Mouse (Mus musculus) c-Kit-negative CD71-positive TER-119-positive erythroid progenitor cells, embryonic 14.5 days (primary cell): ENCODE data around the gene Gm11733.
"Not testable (repeated sequence)": the region's sequence is repeated elsewhere in the genome, so short reads cannot be mapped to it uniquely, and the experiment has no call there.

ENCODE experiments used
- DNase-seq: peaks from one replicate; pipeline ENCODE4 v3.0.0-alpha.2; 2013; ENCODE audit warnings: low read depth, low spot score

The Gm11733 gene

DNA sequence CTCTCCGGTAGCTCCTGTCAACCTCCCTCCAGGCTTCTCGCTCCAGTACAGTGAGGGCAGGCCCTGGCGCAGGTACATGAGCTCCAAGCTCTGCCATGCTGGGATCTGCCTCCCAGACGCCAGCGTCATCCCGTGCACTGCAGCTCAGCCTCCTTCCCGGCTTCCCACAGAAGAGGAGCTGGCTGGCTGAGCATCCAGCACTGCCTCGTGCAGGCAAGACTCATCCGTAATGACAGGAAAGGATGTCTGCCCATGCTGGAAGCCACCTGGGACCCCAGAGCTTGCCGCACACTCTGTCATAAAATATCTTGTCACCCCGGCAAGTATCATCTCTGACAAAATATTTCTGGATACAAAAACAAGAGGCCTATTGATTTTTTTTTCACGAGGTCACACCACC lies at the start of gene Gm11733:
Gene Gm11733 (plus strand): TSS at position 171 of the 400 bp plus-strand sequence.
- DNase-seq: no peak

DNA sequence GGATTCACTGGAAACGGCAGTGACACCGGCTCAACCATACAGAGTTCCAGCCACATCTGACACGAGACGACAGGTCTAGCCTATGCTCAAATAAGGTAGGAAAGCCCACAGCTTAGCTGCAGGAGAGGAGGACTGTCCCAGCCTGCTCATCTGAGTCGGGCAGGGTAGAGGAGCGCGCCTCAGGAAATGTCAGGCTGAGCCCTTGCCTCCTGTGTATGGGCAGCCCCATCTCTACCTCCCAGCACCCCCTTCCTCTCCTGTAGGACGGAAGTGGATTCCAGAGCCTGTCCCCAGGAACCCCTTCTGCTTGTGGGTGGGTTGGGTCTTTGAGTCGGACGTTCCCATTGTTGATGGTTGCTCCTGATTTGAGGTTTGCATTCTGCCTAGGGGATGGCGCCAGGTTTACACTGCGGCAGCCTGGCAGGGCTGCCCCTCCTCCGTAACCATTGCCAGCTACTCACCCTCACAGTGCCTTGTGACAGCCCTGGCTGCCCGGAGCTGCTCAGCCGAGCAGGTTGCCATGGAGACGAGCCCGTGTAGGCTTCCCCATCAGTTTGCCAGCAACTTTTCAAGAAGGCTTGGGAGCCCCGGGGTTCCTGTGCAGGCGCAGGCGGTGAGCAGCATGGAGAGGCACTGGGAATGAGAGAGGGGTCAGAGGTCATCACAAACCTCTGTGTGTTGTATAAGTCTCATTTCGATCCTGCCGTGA lies 47.6 kb upstream of the Gm11733 start:
- no peak for DNase-seq

GRCm38 (mm10) chr11:117437110-117437490 lies 47.1 kb upstream of the Gm11733 start:
- no peak for DNase-seq

- DNase-seq: no peak
These were observed 45.8 kb upstream of the Gm11733 start for GRCm38 (mm10) chr11:117438363-117438762.

DNA sequence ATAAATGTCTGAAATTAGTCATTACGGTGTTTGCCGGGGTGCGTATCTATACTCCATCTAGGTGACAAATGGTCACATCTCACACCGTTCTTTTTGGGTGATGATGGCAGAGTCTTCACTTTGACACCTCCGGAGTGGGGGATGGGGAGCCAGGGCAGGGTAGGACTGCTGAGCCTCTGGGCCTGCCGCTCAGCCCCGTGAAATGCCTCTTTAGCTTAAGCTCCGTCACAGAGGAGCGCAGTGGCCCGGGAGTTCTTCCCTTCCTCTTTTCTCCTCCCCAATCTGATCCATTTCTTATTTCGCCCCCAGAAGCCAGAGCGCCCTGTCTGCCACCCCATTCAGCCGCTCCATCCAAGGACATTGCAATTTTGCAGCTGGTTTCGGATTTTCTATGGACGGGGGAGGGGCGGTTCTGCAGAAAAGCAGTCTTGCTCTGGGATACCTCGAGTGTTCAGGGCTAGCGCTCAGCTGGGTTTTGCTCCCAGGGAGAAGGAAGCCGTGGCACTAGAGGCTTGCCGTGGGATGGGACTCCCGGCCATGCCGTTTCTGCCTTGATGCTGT lies 43.2 kb upstream of the Gm11733 start:
- no peak for DNase-seq

DNA sequence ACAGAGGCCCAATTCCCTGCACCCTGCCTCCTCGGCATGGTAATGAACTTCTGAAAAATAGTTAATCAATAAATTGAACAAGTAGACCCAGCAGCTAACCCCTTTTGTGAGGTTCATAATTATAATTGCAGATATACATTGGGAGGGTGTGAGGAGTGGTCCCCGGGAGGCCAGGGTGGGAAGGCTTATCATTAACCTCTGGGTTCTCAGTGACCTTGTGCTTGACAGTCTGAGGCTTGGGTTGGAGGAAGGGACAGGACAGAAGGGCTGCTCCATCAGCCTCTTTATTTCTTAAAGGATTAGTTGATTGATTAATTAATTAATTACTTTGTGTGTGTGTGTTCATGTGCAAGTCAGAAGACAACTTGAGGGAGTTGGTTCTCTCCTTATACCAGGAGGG lies 40.1 kb upstream of the Gm11733 start:
- DNase-seq: no peak

GRCm38 (mm10) chr11:117445707-117446106 lies 38.5 kb upstream of the Gm11733 start:
- DNase-seq: no peak

- DNase-seq: no peak
These were observed 30.1 kb upstream of the Gm11733 start for GRCm38 (mm10) chr11:117454086-117454485.

GRCm38 (mm10) chr11:117459148-117459547 lies 25.0 kb upstream of the Gm11733 start:
- no peak for DNase-seq

- DNase-seq: no peak
These were observed 21.8 kb upstream of the Gm11733 start for GRCm38 (mm10) chr11:117462202-117462864.

DNA sequence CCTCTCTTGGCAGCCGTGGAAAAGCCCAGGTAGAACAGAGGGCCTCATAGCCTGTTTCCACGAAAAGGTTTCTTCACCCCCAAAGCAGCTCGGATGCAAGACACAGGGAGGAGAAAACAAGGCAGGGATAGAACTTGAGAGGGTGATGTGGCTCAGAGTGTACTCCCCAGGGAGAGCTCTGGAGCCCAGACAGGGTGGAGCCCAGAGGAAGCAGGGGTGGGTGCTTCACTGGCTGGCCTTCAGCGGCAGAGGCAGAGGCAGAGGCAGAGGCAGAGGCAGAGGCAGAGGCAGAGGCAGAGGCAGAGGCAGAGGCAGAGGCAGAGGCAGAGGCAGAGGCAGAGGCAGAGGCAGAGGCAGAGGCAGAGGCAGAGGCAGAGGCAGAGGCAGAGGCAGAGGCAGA lies 20.8 kb upstream of the Gm11733 start:
- DNase-seq: not testable (repeated sequence)

DNA sequence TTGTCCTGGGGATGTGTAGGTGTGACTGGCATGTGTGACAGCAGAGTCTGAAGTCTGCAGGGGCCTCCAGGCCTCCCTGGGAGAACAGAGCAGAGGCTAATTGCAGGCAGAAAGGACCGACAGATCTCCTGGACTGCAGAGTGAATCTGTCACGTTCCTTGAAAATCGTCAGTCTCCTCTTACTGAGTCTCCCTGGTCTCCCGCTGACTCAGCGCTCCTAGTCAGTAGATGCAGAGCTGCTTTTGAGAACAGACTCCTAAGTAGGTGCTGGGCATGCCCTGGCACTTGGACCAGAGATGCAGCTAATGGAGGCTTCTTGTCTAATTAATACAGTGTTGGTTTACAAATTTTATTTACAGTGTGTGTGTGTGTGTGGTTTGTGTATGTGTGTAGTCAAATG lies 17.9 kb upstream of the Gm11733 start:
- DNase-seq: no peak

- DNase-seq: no peak
These were observed 17.3 kb upstream of the Gm11733 start for GRCm38 (mm10) chr11:117466911-117467310.

- DNase-seq: no peak
These were observed 15.4 kb upstream of the Gm11733 start for GRCm38 (mm10) chr11:117468585-117469363.

DNA sequence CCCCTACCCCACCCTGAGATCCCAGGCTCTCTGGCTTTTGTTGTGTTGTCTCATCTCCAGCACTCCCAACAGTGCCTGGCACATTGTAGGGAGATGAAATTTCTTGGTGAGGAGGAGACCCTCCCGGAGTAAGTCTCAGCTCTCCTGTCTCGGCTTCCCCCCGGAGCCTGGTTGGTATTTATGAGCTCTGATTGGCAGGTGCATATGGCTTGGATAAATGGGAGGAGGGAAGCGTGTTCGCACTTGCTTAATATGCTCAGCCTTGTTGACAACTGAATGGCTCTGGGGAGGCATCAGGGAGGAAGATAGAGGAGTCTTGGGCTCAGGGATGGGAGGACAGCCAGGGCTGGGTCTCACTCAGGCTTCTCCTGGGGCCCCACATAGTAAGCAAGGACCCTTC lies 14.4 kb upstream of the Gm11733 start:
- DNase-seq: no peak

- DNase-seq: no peak
These were observed 13.5 kb upstream of the Gm11733 start for GRCm38 (mm10) chr11:117470586-117471195.

GRCm38 (mm10) chr11:117471625-117472283 lies 12.4 kb upstream of the Gm11733 start:
- DNase-seq: no peak

DNA sequence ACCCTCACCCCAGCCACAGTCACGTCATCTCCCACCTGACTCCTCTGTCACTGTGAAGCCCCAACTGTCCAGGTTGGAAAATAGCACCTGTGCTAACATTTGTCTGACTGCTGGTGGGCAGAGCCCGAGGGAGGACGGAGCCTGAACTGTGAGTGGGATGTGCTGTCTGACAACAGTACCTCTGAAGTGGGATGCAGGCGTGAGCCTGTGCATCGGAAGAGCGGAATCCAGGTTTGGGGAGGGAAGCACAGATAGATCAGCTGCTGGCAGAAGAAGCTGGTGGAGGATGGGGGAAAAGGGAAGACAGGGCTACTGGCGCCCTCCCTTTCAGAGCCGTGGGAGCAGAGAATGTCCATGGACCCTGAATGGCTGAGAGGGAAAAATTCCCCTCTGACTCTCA lies 11.3 kb upstream of the Gm11733 start:
- DNase-seq: no peak

DNA sequence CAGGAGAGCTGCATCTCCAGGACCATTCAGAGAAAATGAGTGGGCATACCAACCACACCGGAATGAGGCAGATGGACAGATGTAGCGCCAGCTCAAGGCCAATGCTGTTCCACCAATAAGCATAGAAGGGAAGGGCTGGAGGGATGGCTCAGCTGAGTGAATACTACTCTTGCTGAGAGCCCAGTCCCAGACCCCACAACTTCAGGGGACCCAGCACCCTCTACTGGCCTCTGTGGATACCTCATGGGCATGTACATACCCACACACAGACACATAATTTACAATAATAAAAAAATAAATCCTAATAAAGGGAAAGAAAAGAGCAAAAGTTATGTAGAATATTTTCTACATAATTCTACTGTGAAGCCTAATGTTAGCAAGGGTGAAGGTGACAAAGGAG lies 9.0 kb upstream of the Gm11733 start:
- no peak for DNase-seq

DNA sequence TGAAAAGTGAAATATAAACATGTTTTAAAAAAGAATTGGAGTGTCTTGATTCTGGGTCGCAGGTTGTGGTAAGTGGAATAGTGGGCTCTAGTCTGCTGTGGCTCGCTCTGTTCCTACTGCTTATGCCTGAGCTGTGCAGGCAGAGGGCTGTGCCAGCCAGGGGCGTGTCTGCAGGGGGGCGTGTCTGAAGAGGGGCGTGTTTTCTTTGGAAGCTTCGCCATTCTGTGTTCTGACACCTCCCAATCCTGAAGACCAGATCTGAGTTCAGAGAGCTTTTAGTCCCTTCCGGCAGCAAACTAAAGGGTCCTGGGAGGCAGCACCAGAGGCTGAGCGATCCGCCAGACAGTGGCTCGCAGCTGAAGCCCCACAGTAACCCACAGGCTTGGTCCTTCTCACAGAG lies 8.5 kb upstream of the Gm11733 start:
- no peak for DNase-seq

DNA sequence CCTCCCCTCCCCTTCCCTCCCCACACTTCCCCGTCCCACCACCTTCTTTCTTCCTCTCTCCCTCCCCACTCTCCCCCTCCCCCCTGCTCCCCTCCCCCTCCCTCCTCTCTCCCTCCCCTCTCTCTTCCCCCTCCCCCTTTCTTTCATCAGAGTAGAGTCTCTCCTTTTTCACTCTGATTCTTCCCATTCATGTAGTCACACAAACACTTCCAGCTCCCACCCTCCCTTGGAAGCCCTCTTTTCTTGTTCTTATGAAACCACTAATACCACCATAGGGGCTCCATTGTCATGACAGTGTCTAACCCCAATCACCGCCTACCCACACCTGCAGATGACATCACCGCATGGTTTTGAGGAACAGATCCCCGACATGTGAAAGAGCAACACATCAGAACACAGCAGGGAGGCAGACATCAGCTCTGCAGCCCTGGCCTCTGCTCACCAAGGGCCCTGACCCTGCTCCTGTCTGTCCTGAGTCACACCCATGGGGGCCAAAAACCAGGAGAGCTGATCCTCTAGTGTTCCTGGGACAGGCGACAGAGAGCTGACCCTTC lies 7.5 kb upstream of the Gm11733 start:
- DNase-seq: no peak
